Mouse (Mus musculus) CD4-positive naive resting alpha-beta T cell, adult 76 days (primary cell): ENCODE results near the gene AA986860. TPM values are rescaled to one million over a fixed set of nuclear protein-coding genes. Genes with fewer than 3 reads are reported as not detected.

Source experiments
- total RNA-seq: library from RNA; stranded (reverse); gene quantifications from one replicate; pipeline ENCODE4 v1.2.4, GENCODE M21; 2023

Gene AA986860
- 0.62 TPM for total RNA-seq

DNA sequence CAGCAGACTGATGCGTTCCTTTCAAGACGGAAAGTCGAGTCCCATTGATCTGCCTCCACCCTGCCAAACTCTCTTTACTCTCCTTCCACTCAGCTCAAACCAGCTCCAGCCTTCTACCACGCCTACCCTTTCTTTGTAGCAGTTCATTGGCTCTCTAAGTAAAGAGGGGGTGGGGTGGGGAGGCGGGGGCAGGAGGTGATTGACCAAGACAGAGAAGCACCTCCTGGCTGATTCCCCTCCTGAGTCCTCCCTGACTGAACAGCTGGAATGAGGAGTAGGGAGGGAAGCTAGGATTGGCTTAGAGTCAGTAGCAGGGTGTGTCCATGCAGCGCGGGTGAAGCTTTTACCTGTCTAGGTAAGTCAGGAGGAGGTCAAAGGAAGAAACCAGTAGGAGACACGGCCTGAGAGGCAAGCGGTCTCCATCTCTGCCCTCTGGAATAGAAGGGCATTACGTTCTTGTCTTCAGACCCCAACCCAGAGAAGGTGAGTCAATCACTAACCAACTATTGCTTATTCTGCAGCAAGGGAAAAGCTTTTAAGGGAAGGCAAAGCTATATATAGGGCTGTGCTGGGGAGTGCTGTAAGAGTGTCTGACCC is at the start of gene AA986860:
AA986860 (plus strand) TSS at position 236 of the 597 bp plus-strand sequence.

DNA sequence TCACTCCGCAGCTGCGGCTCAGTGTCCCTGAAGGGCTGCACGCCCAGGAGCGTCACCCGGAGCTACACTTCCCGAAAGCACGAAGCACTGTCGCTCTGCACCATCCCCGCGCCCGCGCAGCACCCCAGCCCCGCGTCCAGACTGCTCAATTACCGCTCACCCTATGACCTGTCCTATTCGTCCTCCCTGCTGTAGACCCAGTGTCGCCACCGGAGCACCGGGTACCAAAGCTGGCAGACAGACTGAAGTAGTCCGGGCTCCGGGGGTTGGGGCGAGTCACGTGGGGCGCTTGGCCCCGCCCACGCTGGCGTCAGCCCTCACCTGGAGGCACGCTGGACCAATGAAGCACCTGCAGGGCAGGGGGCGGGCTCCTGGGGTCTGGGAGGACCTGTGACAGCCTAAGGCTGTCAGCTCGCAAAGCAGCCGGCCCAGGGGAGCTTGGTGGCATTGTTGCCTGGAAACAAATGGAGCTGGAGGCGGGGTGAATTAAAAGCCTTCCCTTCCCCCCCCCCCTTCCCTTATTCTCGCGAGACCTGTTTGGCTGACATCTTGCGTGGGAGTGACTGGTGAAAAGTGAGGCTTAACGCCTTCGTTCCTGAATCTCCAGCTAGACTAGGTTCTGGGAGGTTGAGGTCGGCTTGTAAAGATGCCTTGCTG is 16.1 kb upstream of the AA986860 start, which contains the start of gene Gm29427:
Gm29427 (minus strand) TSS at position 239 of the 657 bp plus-strand sequence.

DNA sequence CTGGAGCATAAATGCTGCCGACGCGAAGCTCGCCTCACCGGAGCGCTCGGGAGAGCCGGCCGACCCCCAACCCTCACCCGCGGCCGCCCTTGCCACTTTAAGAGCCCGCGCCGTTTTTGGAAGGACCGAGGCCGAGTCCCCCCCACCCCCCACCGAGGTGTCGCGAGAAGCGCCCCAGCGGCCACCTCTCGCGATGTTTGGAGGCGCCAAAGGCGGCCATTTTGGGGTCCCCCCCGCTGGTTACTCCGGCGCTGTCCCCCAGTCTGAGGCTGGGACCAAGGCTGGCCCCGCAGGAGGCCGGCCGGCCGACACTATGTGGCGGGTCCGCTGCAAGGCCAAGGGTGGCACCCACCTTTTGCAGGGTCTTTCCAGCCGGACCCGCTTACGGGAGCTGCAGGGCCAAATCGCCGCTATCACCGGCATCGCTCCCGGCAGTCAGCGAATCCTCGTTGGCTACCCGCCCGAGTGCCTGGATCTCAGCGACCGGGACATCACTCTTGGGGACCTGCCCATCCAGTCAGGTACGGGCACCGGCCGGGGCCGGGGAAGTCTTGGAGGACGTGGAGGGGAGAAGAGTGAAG is 14.4 kb upstream of the AA986860 start, which contains the start of gene Yod1:
Yod1 (plus strand) TSS at position 37 of the 581 bp plus-strand sequence.

DNA sequence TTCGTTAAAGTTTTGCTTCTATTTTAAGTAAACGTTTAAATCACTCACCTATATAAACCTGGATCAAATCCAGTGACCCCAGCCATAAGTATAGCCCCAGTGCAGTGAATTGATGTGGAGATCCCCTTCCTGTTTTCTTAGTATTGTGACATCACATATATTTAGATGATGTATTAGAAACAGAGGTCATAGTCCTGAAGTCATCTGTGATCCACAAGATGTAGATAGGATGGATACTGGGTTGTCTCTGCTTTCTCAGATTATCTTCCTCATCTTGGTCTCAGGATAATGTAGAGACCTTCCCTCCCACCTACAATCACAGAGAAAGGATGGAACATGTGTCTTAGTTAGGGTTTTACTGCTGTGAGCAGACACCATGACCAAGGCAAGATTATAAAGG is 2.6 kb upstream of the AA986860 start, which contains the start of gene Pfkfb2:
Pfkfb2 (minus strand) TSS at position 101 of the 400 bp plus-strand sequence.

Other genes with a start within 250 kb of the AA986860 start
- gene Zp3r, start 102.4 kb upstream of the AA986860 start, total RNA-seq, result not detected
- gene C4bp, start 70.3 kb upstream of the AA986860 start, total RNA-seq, result not detected
- not detected for gene Gm29427, start 16.2 kb upstream of the AA986860 start, total RNA-seq
- gene Yod1, start 14.6 kb upstream of the AA986860 start, total RNA-seq, result 12.6 TPM
- gene Pfkfb2, start 2.7 kb upstream of the AA986860 start, total RNA-seq, result 16.1 TPM
- not detected for gene Fcamr, start 68.9 kb downstream of the AA986860 start, total RNA-seq
- 0.15 TPM for gene Pigr, start 94.7 kb downstream of the AA986860 start, total RNA-seq
- gene Fcmr, start 133.7 kb downstream of the AA986860 start, total RNA-seq, result 57.6 TPM
- gene Il24, start 155.5 kb downstream of the AA986860 start, total RNA-seq, result not detected
- not detected for gene Il20, start 179.5 kb downstream of the AA986860 start, total RNA-seq
- gene Il19, start 208.1 kb downstream of the AA986860 start, total RNA-seq, result not detected